Mouse (Mus musculus) hindbrain, embryonic 10.5 days (tissue): ENCODE data around the gene Galnt17. TPM values are rescaled to one million over a fixed set of nuclear protein-coding genes. Genes with fewer than 3 reads are reported as not detected.

Experiments used
- DNase-seq: peaks from one replicate; pipeline ENCODE4 v3.0.0-alpha.2; 2017; ENCODE audit warnings: low spot score
- H3K27ac ChIP-seq: fragments of 300-500 bp; sonication (generic); 2 replicates; pipeline ENCODE4 v1.5.1; 2016; ENCODE audit warnings: mild to moderate bottlenecking, moderate library complexity
- H3K27me3 ChIP-seq: fragments of 300-500 bp; sonication (generic); 2 replicates; pipeline ENCODE4 v1.6.1; 2016; ENCODE audit warnings: mild to moderate bottlenecking; ENCODE audit not compliant: poor library complexity, insufficient read depth, severe bottlenecking
- H3K36me3 ChIP-seq: fragments of 300-500 bp; sonication (generic); 2 replicates; pipeline ENCODE4 v1.6.1; 2016; ENCODE audit warnings: mild to moderate bottlenecking, moderate library complexity
- H3K4me1 ChIP-seq: fragments of 300-500 bp; sonication (generic); replicated peaks from 2 replicates; pipeline ENCODE4 v1.6.1; 2016; ENCODE audit warnings: mild to moderate bottlenecking
- H3K4me3 ChIP-seq: fragments of 300-500 bp; sonication (generic); 2 replicates; pipeline ENCODE4 v1.5.1; 2016; ENCODE audit warnings: mild to moderate bottlenecking, moderate library complexity
- H3K9me3 ChIP-seq: fragments of 300-500 bp; sonication (generic); 2 replicates; pipeline ENCODE4 v1.6.1; 2016; ENCODE audit warnings: mild to moderate bottlenecking, moderate library complexity
- WGBS: fragments of 180-500 bp; shearing (Covaris S2); methylation state at CpG from one replicate; pipeline ENCODE4 v1.1.7; 2016; 5-methylcytosine and 5-hydroxymethylcytosine counted together
- polyA plus RNA-seq: library from polyadenylated mRNA; unstranded; fragments of >200 nt; fragmentation: Nextera tagmentation; extraction: Ambion mirVana; gene quantifications from 2 replicates; pipeline ENCODE4 v1.2.1, GENCODE M21; 2016

Gene Galnt17
- polyA plus RNA-seq, 1 experiment from 2014 or later, result 1.5 TPM

- no peaks in the 10 kb centered on the region for H3K27me3 ChIP-seq
- H3K27ac ChIP-seq, result no peak overlapping the region
- H3K9me3 ChIP-seq, result peaks cover 9% of the 10 kb centered on the region; the same call in 1 of the 2 replicates
- DNase-seq, result no peak
- peaks cover 10% of the 10 kb centered on the region for H3K4me1 ChIP-seq
- WGBS, result 92% methylated on average over 8 of the region's 8 CpGs
- H3K36me3 ChIP-seq, result no peaks in the 10 kb centered on the region
- no peak overlapping the region for H3K4me3 ChIP-seq
Measured at GRCm38 (mm10) chr5:130927794-130928149, 380.5 kb downstream of the Galnt17 start.

- Histone ChIP-seq H3K9me3 (peaks cover 9% of the 10 kb centered on the region; the same call in 1 of the 2 replicates), H3K27ac (no peak overlapping the region), H3K27me3 (no peaks in the 10 kb centered on the region), H3K36me3 (no peaks in the 10 kb centered on the region), H3K4me3 (no peak overlapping the region), H3K4me1 (peaks cover 10% of the 10 kb centered on the region)
- no peak for DNase-seq
- 91% methylated on average over 3 of the region's 3 CpGs for WGBS
Measured at GRCm38 (mm10) chr5:130927138-130927793, 381.0 kb downstream of the Galnt17 start.

- no peak overlapping the region for H3K27ac ChIP-seq
- H3K27me3 ChIP-seq, result no peaks in the 10 kb centered on the region
- H3K36me3 ChIP-seq, result no peaks in the 10 kb centered on the region
- H3K9me3 ChIP-seq, result peaks cover 9% of the 10 kb centered on the region; the same call in 1 of the 2 replicates
- no peak for DNase-seq
- H3K4me1 ChIP-seq, result peaks cover 14% of the 10 kb centered on the region
- H3K4me3 ChIP-seq, result no peak overlapping the region
- WGBS, result 92% methylated on average over 7 of the region's 7 CpGs
Measured at GRCm38 (mm10) chr5:130925681-130926080, 382.6 kb downstream of the Galnt17 start.

GRCm38 (mm10) chr5:130924245-130924827 is 384.0 kb downstream of the Galnt17 start:
- Histone ChIP-seq H3K4me3 (no peak overlapping the region), H3K27ac (0 out of 2 replicates have a peak overlapping the region, but pooled peaks have one; percentile 8), H3K4me1 (peaks cover 14% of the 10 kb centered on the region), H3K9me3 (peaks cover 9% of the 10 kb centered on the region; the same call in 1 of the 2 replicates), H3K27me3 (no peaks in the 10 kb centered on the region), H3K36me3 (no peaks in the 10 kb centered on the region)
- WGBS, result 25% methylated on average over 2 of the region's 2 CpGs
- DNase-seq, result no peak

GRCm38 (mm10) chr5:130919969-130920368 is 388.3 kb downstream of the Galnt17 start:
- Histone ChIP-seq H3K27ac (no peak overlapping the region), H3K4me1 (peaks cover 14% of the 10 kb centered on the region), H3K36me3 (no peaks in the 10 kb centered on the region), H3K9me3 (no peaks in the 10 kb centered on the region), H3K4me3 (no peak overlapping the region), H3K27me3 (no peaks in the 10 kb centered on the region)
- 93% methylated on average over 7 of the region's 7 CpGs for WGBS
- DNase-seq, result no peak

GRCm38 (mm10) chr5:130914606-130915005 is 393.7 kb downstream of the Galnt17 start:
- Histone ChIP-seq H3K36me3 (no peaks in the 10 kb centered on the region), H3K4me3 (no peak overlapping the region), H3K27ac (no peak overlapping the region), H3K4me1 (no peaks in the 10 kb centered on the region), H3K27me3 (no peaks in the 10 kb centered on the region), H3K9me3 (no peaks in the 10 kb centered on the region)
- no peak for DNase-seq
- 74% methylated on average over 3 of the region's 3 CpGs for WGBS

- WGBS, result 81% methylated on average over 2 of the region's 2 CpGs
- no peaks in the 10 kb centered on the region for H3K36me3 ChIP-seq
- DNase-seq, result no peak
- H3K4me1 ChIP-seq, result no peaks in the 10 kb centered on the region
- no peaks in the 10 kb centered on the region for H3K9me3 ChIP-seq
- H3K27ac ChIP-seq, result no peak overlapping the region
- no peaks in the 10 kb centered on the region for H3K27me3 ChIP-seq
- H3K4me3 ChIP-seq, result no peak overlapping the region
Measured at GRCm38 (mm10) chr5:130911551-130911950, 396.7 kb downstream of the Galnt17 start.

- H3K4me1 ChIP-seq, result 0 out of 2 replicates have a peak, but pooled peaks cover 8% of the 10 kb centered on the region
- H3K27ac ChIP-seq, result no peak overlapping the region
- no peaks in the 10 kb centered on the region for H3K9me3 ChIP-seq
- H3K27me3 ChIP-seq, result no peaks in the 10 kb centered on the region
- no peak for DNase-seq
- no peak overlapping the region for H3K4me3 ChIP-seq
- no peaks in the 10 kb centered on the region for H3K36me3 ChIP-seq
- 93% methylated on average over 3 of the region's 3 CpGs for WGBS
Measured at GRCm38 (mm10) chr5:130901736-130902135, 406.6 kb downstream of the Galnt17 start.

GRCm38 (mm10) chr5:130895991-130896390 is 412.3 kb downstream of the Galnt17 start:
- H3K27ac ChIP-seq, result no peak overlapping the region
- H3K27me3 ChIP-seq, result no peaks in the 10 kb centered on the region
- 0 out of 2 replicates have a peak, but pooled peaks cover 8% of the 10 kb centered on the region for H3K4me1 ChIP-seq
- no peak overlapping the region for H3K4me3 ChIP-seq
- DNase-seq, result no peak
- H3K36me3 ChIP-seq, result no peaks in the 10 kb centered on the region
- 0 out of 2 replicates have a peak, but pooled peaks cover 3% of the 10 kb centered on the region for H3K9me3 ChIP-seq
- WGBS, result 93% methylated on average over 3 of the region's 3 CpGs

GRCm38 (mm10) chr5:130891735-130892134 is 416.6 kb downstream of the Galnt17 start:
- 76% methylated on average over 5 of the region's 5 CpGs for WGBS
- Histone ChIP-seq H3K4me1 (no peaks in the 10 kb centered on the region), H3K4me3 (no peak overlapping the region), H3K9me3 (0 out of 2 replicates have a peak, but pooled peaks cover 3% of the 10 kb centered on the region), H3K36me3 (no peaks in the 10 kb centered on the region), H3K27me3 (no peaks in the 10 kb centered on the region), H3K27ac (no peak overlapping the region)
- no peak for DNase-seq

GRCm38 (mm10) chr5:130880331-130880730 is 428.0 kb downstream of the Galnt17 start:
- no peaks in the 10 kb centered on the region for H3K27me3 ChIP-seq
- no peak overlapping the region for H3K27ac ChIP-seq
- 87% methylated on average over 5 of the region's 5 CpGs for WGBS
- H3K9me3 ChIP-seq, result peaks cover 2% of the 10 kb centered on the region; the same call in 1 of the 2 replicates
- no peaks in the 10 kb centered on the region for H3K4me1 ChIP-seq
- H3K4me3 ChIP-seq, result no peak overlapping the region
- no peaks in the 10 kb centered on the region for H3K36me3 ChIP-seq
- no peak for DNase-seq

- H3K27ac ChIP-seq, result no peak overlapping the region
- H3K4me3 ChIP-seq, result no peak overlapping the region
- no peak for DNase-seq
- H3K27me3 ChIP-seq, result no peaks in the 10 kb centered on the region
- no peaks in the 10 kb centered on the region for H3K36me3 ChIP-seq
- 91% methylated on average over 3 of the region's 3 CpGs for WGBS
- no peaks in the 10 kb centered on the region for H3K4me1 ChIP-seq
- H3K9me3 ChIP-seq, result 0 out of 2 replicates have a peak, but pooled peaks cover 2% of the 10 kb centered on the region
Measured at GRCm38 (mm10) chr5:130875391-130875790, 432.9 kb downstream of the Galnt17 start.

GRCm38 (mm10) chr5:130871086-130871485 is 437.2 kb downstream of the Galnt17 start:
- H3K27me3 ChIP-seq, result no peaks in the 10 kb centered on the region
- 0 out of 2 replicates have a peak, but pooled peaks cover 2% of the 10 kb centered on the region for H3K9me3 ChIP-seq
- no peaks in the 10 kb centered on the region for H3K4me1 ChIP-seq
- no peak overlapping the region for H3K4me3 ChIP-seq
- H3K27ac ChIP-seq, result no peak overlapping the region
- no peaks in the 10 kb centered on the region for H3K36me3 ChIP-seq
- DNase-seq, result no peak
- 63% methylated on average over 8 of the region's 8 CpGs for WGBS
